Mouse (Mus musculus): ENCODE measurements at regions not wholly inside any gene's neighbourhood (a gene's known extent, or its start where the extent isn't known, plus 50 kb on each side); places are given as distances from the start of the nearest gene placed in this dataset.

GRCm38 (mm10) chr14:15603954-15604523 is 165.3 kb upstream of the Lrrc3b start:
- 84% methylated on average over 3 of the region's 3 CpGs for WGBS
- ATAC-seq (ENCODE audit: insufficient read depth, low FRiP score, low read depth) = no peak
- Histone ChIP-seq H3K36me3 (no peaks in the 10 kb centered on the region), H3K4me1 (no peaks in the 10 kb centered on the region), H3K4me3 (replicated peaks) (no peak overlapping the region), H3K9me3 (no peaks in the 10 kb centered on the region), H3K4me2 (no peak overlapping the region), H3K9ac (no peak overlapping the region), H3K27ac (no peak overlapping the region), H3K27me3 (replicated peaks) (no peaks in the 10 kb centered on the region)

- Histone ChIP-seq H3K36me3 (no peaks in the 10 kb centered on the region), H3K27me3 (replicated peaks) (no peaks in the 10 kb centered on the region), H3K4me3 (replicated peaks) (no peak overlapping the region), H3K4me2 (no peak overlapping the region), H3K9me3 (no peaks in the 10 kb centered on the region), H3K4me1 (no peaks in the 10 kb centered on the region), H3K9ac (no peak overlapping the region), H3K27ac (no peak overlapping the region)
- ATAC-seq (ENCODE audit: insufficient read depth, low FRiP score, low read depth) = no peak
- 54% methylated on average over 1 of the region's 1 CpGs for WGBS
These were observed 171.4 kb upstream of the Lrrc3b start for GRCm38 (mm10) chr14:15610166-15610565.

GRCm38 (mm10) chr14:15634581-15634980 is 195.8 kb upstream of the Lrrc3b start:
- H3K27me3 ChIP-seq (replicated peaks) = no peaks in the 10 kb centered on the region
- H3K27ac ChIP-seq = no peak overlapping the region
- 55% methylated on average over 2 of the region's 2 CpGs for WGBS
- no peaks in the 10 kb centered on the region for H3K36me3 ChIP-seq
- H3K9me3 ChIP-seq = no peaks in the 10 kb centered on the region
- no peaks in the 10 kb centered on the region for H3K4me1 ChIP-seq
- no peak overlapping the region for H3K4me2 ChIP-seq
- H3K9ac ChIP-seq = no peak overlapping the region
- no peak for ATAC-seq (ENCODE audit: insufficient read depth, low FRiP score, low read depth)
- no peak overlapping the region for H3K4me3 ChIP-seq (replicated peaks)

GRCm38 (mm10) chr14:15637681-15638080 is 198.9 kb upstream of the Lrrc3b start:
- WGBS = 58% methylated on average over 2 of the region's 2 CpGs
- Histone ChIP-seq H3K9me3 (no peaks in the 10 kb centered on the region), H3K27ac (no peak overlapping the region), H3K4me3 (replicated peaks) (no peak overlapping the region), H3K4me1 (no peaks in the 10 kb centered on the region), H3K4me2 (no peak overlapping the region), H3K36me3 (no peaks in the 10 kb centered on the region), H3K9ac (no peak overlapping the region), H3K27me3 (replicated peaks) (no peaks in the 10 kb centered on the region)
- no peak for ATAC-seq (ENCODE audit: insufficient read depth, low FRiP score, low read depth)

- 78% methylated on average over 1 of the region's 1 CpGs for WGBS
- Histone ChIP-seq H3K4me2 (no peak overlapping the region), H3K4me3 (replicated peaks) (no peak overlapping the region), H3K27me3 (replicated peaks) (no peaks in the 10 kb centered on the region), H3K36me3 (no peaks in the 10 kb centered on the region), H3K27ac (no peak overlapping the region), H3K9ac (no peak overlapping the region), H3K9me3 (no peaks in the 10 kb centered on the region), H3K4me1 (no peaks in the 10 kb centered on the region)
- ATAC-seq (ENCODE audit: insufficient read depth, low FRiP score, low read depth) = no peak
These were observed 200.1 kb upstream of the Lrrc3b start for GRCm38 (mm10) chr14:15638869-15639268.

- H3K36me3 ChIP-seq = no peaks in the 10 kb centered on the region
- no peaks in the 10 kb centered on the region for H3K27me3 ChIP-seq (replicated peaks)
- H3K4me1 ChIP-seq = no peaks in the 10 kb centered on the region
- no peaks in the 10 kb centered on the region for H3K9me3 ChIP-seq
- H3K4me2 ChIP-seq = no peak overlapping the region
- no peak overlapping the region for H3K4me3 ChIP-seq (replicated peaks)
- no peak overlapping the region for H3K9ac ChIP-seq
- H3K27ac ChIP-seq = no peak overlapping the region
- 51% methylated on average over 2 of the region's 2 CpGs for WGBS
- no peak for ATAC-seq (ENCODE audit: insufficient read depth, low FRiP score, low read depth)
These were observed 222.1 kb upstream of the Lrrc3b start for GRCm38 (mm10) chr14:15660886-15661285.

- no peak overlapping the region for H3K4me2 ChIP-seq
- H3K4me1 ChIP-seq = no peaks in the 10 kb centered on the region
- H3K4me3 ChIP-seq (replicated peaks) = no peak overlapping the region
- H3K27ac ChIP-seq = no peak overlapping the region
- no peak overlapping the region for H3K9ac ChIP-seq
- no peaks in the 10 kb centered on the region for H3K9me3 ChIP-seq
- H3K36me3 ChIP-seq = no peaks in the 10 kb centered on the region
- no peak for ATAC-seq (ENCODE audit: insufficient read depth, low FRiP score, low read depth)
- H3K27me3 ChIP-seq (replicated peaks) = no peaks in the 10 kb centered on the region
These were observed 233.5 kb upstream of the Lrrc3b start for GRCm38 (mm10) chr14:15672292-15672691.

- Histone ChIP-seq H3K36me3 (no peaks in the 10 kb centered on the region), H3K4me1 (no peaks in the 10 kb centered on the region), H3K27ac (no peak overlapping the region), H3K4me3 (replicated peaks) (no peak overlapping the region), H3K9me3 (no peaks in the 10 kb centered on the region), H3K9ac (no peak overlapping the region), H3K27me3 (replicated peaks) (no peaks in the 10 kb centered on the region), H3K4me2 (no peak overlapping the region)
- no peak for ATAC-seq (ENCODE audit: insufficient read depth, low FRiP score, low read depth)
- 79% methylated on average over 2 of the region's 2 CpGs for WGBS
These were observed 238.4 kb upstream of the Lrrc3b start for GRCm38 (mm10) chr14:15677218-15677617.

GRCm38 (mm10) chr14:15679456-15679855 is 240.7 kb upstream of the Lrrc3b start:
- H3K9ac ChIP-seq = no peak overlapping the region
- H3K27ac ChIP-seq = no peak overlapping the region
- H3K27me3 ChIP-seq (replicated peaks) = no peaks in the 10 kb centered on the region
- H3K4me1 ChIP-seq = no peaks in the 10 kb centered on the region
- WGBS = 54% methylated on average over 2 of the region's 2 CpGs
- H3K36me3 ChIP-seq = no peaks in the 10 kb centered on the region
- H3K4me2 ChIP-seq = no peak overlapping the region
- no peaks in the 10 kb centered on the region for H3K9me3 ChIP-seq
- no peak overlapping the region for H3K4me3 ChIP-seq (replicated peaks)
- ATAC-seq (ENCODE audit: insufficient read depth, low FRiP score, low read depth) = no peak

GRCm38 (mm10) chr14:15698001-15698400 is 259.2 kb upstream of the Lrrc3b start:
- H3K27me3 ChIP-seq (replicated peaks) = no peaks in the 10 kb centered on the region

GRCm38 (mm10) chr14:15698607-15699006 is 259.8 kb upstream of the Lrrc3b start:
- WGBS = 75% methylated on average over 2 of the region's 2 CpGs
- no peaks in the 10 kb centered on the region for H3K27me3 ChIP-seq (replicated peaks)
- no peak overlapping the region for H3K4me3 ChIP-seq (replicated peaks)
- ATAC-seq (ENCODE audit: insufficient read depth, low FRiP score, low read depth) = no peak
- H3K9me3 ChIP-seq = no peaks in the 10 kb centered on the region
- H3K36me3 ChIP-seq = no peaks in the 10 kb centered on the region
- H3K4me1 ChIP-seq = no peaks in the 10 kb centered on the region
- no peak overlapping the region for H3K27ac ChIP-seq
- no peak overlapping the region for H3K9ac ChIP-seq
- no peak overlapping the region for H3K4me2 ChIP-seq

More at GRCm38 (mm10) chr14:15698001-15698400, 259.2 kb upstream of the Lrrc3b start:
- H3K9me3 ChIP-seq = no peaks in the 10 kb centered on the region
- H3K4me3 ChIP-seq (replicated peaks) = no peak overlapping the region
- WGBS = 56% methylated on average over 2 of the region's 2 CpGs
- H3K4me1 ChIP-seq = no peaks in the 10 kb centered on the region
- ATAC-seq (ENCODE audit: insufficient read depth, low FRiP score, low read depth) = no peak
- H3K36me3 ChIP-seq = no peaks in the 10 kb centered on the region
- H3K4me2 ChIP-seq = no peak overlapping the region
- H3K9ac ChIP-seq = no peak overlapping the region
- H3K27ac ChIP-seq = no peak overlapping the region

- WGBS = 63% methylated on average over 1 of the region's 1 CpGs
- no peak overlapping the region for H3K4me2 ChIP-seq
- H3K9ac ChIP-seq = no peak overlapping the region
- no peak for ATAC-seq (ENCODE audit: insufficient read depth, low FRiP score, low read depth)
- no peaks in the 10 kb centered on the region for H3K9me3 ChIP-seq
- H3K36me3 ChIP-seq = no peaks in the 10 kb centered on the region
- no peak overlapping the region for H3K4me3 ChIP-seq (replicated peaks)
- H3K4me1 ChIP-seq = no peaks in the 10 kb centered on the region
- H3K27ac ChIP-seq = no peak overlapping the region
- H3K27me3 ChIP-seq (replicated peaks) = no peaks in the 10 kb centered on the region
These were observed 283.3 kb upstream of the Lrrc3b start for GRCm38 (mm10) chr14:15722135-15722534.

GRCm38 (mm10) chr14:15746629-15747238 is 307.9 kb upstream of the Lrrc3b start:
- H3K4me3 ChIP-seq (replicated peaks) = no peak overlapping the region
- H3K27ac ChIP-seq = no peak overlapping the region
- WGBS = 74% methylated on average over 5 of the region's 5 CpGs
- H3K4me2 ChIP-seq = no peak overlapping the region
- H3K9ac ChIP-seq = no peak overlapping the region
- H3K36me3 ChIP-seq = no peaks in the 10 kb centered on the region
- H3K9me3 ChIP-seq = no peaks in the 10 kb centered on the region
- H3K4me1 ChIP-seq = no peaks in the 10 kb centered on the region
- no peak for ATAC-seq (ENCODE audit: insufficient read depth, low FRiP score, low read depth)
- H3K27me3 ChIP-seq (replicated peaks) = no peaks in the 10 kb centered on the region
